In the genomic region with DNA sequence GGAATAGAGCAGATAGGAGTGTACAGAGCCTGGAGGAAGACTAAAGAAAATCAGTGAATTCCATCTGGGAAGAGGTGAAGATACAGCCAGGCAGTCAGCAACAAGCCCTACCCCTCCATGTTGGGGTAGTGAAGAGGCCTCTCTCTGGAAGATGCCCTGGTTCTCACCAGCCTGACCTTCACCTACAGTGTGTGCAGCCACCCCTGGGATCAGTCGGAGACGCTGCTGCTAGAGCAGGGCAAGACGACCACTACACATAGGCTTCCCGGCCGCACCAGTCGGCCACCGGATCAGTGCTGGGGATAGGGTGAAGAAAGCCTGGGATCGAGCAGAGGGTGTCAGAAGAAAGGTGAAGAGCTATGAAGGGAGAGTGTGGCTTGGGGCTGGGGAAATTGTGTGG, we compare ENCODE assay signal across 9 mouse cellular contexts. TPM values are rescaled to one million over a fixed set of nuclear protein-coding genes. Genes with fewer than 3 reads are reported as not detected.
DNase-seq lines count a peak whose midpoint lies in the region; ATAC-seq lines count a peak whose summit lies in the region.
"Had no signal": no experiment of that assay in that cellular context is flagged by ENCODE, and none has a peak within 500 bp of the region (broad histone marks: within the 10 kb centered on the region; RNA-seq: fewer than 3 reads in every experiment).

No protein-coding gene starts in this region.

- H3K4me1 ChIP-seq in liver, embryonic 11.5 days (replicated peaks; ENCODE audit: control insufficient read depth, insufficient read depth, low read length), result peaks cover 13% of the 10 kb centered on the region
- H3K4me1 ChIP-seq in hindbrain, embryonic 16.5 days (ENCODE audit: control insufficient read depth, insufficient read depth, low read depth, low read length), result peaks cover 11% of the 10 kb centered on the region
- H3K4me1 ChIP-seq in neural tube, embryonic 15.5 days, result peaks cover 34% of the 10 kb centered on the region

- 38% methylated on average over 8 of the region's 8 CpGs for WGBS in liver, embryonic 11.5 days
- WGBS in hindbrain, embryonic 16.5 days, result 43% methylated on average over 8 of the region's 8 CpGs
- WGBS in neural tube, embryonic 15.5 days, result 42% methylated on average over 8 of the region's 8 CpGs

- H3K9me3 ChIP-seq in liver, embryonic 11.5 days (ENCODE audit: control insufficient read depth, low read length), result no peaks in the 10 kb centered on the region
- no peaks in the 10 kb centered on the region for H3K9me3 ChIP-seq in hindbrain, embryonic 16.5 days (ENCODE audit: control insufficient read depth, low read length)
- no peaks in the 10 kb centered on the region for H3K9me3 ChIP-seq in neural tube, embryonic 15.5 days (replicated peaks)

- no peak for ATAC-seq in liver, embryonic 11.5 days (replicated peaks; ENCODE audit: low FRiP score)
- ATAC-seq in hindbrain, embryonic 16.5 days, result no peak
- peak; percentile 12; the same call in 1 of the 2 replicates for ATAC-seq in neural tube, embryonic 15.5 days (ENCODE audit: low FRiP score)

- peak overlapping the region; percentile 96 for H3K4me2 ChIP-seq in liver, embryonic 11.5 days
- peak overlapping the region; percentile 68 for H3K4me2 ChIP-seq in hindbrain, embryonic 16.5 days (ENCODE audit: low read length)
- peak overlapping the region; percentile 90 for H3K4me2 ChIP-seq in neural tube, embryonic 15.5 days

- no peaks in the 10 kb centered on the region for H3K36me3 ChIP-seq in liver, embryonic 11.5 days (ENCODE audit: control insufficient read depth, insufficient read depth, low read length)
- H3K36me3 ChIP-seq in hindbrain, embryonic 16.5 days (ENCODE audit: control insufficient read depth, insufficient read depth, low read length), result peaks cover 14% of the 10 kb centered on the region
- peaks cover 18% of the 10 kb centered on the region for H3K36me3 ChIP-seq in neural tube, embryonic 15.5 days

- no peak overlapping the region for H3K27ac ChIP-seq in liver, embryonic 11.5 days (ENCODE audit: low read depth, low read length)
- H3K27ac ChIP-seq in hindbrain, embryonic 16.5 days (ENCODE audit: low read depth, low read length), result peak overlapping the region; percentile 75
- peak overlapping the region; percentile 70 for H3K27ac ChIP-seq in neural tube, embryonic 15.5 days (replicated peaks)

- peaks cover 44% of the 10 kb centered on the region for H3K27me3 ChIP-seq in liver, embryonic 11.5 days (replicated peaks; ENCODE audit: control insufficient read depth, insufficient read depth, low read length)
- H3K27me3 ChIP-seq in hindbrain, embryonic 16.5 days (replicated peaks; ENCODE audit: control insufficient read depth, insufficient read depth, low read length), result peaks cover 4% of the 10 kb centered on the region; the same call in 1 of the 2 replicates
- H3K27me3 ChIP-seq in neural tube, embryonic 15.5 days (replicated peaks), result peaks cover 24% of the 10 kb centered on the region

- no peak overlapping the region for H3K9ac ChIP-seq in liver, embryonic 11.5 days (ENCODE audit: low read depth, low read length)
- H3K9ac ChIP-seq in hindbrain, embryonic 16.5 days (ENCODE audit: low read depth, low read length), result peak overlapping the region; percentile 75
- peak overlapping the region; percentile 68 for H3K9ac ChIP-seq in neural tube, embryonic 15.5 days (replicated peaks)

- peak overlapping the region; percentile 56 for H3K4me3 ChIP-seq in liver, embryonic 11.5 days (ENCODE audit: low read depth, low read length)
- H3K4me3 ChIP-seq in hindbrain, embryonic 16.5 days (ENCODE audit: low read length), result peak overlapping the region; percentile 53
- peak overlapping the region; percentile 52 for H3K4me3 ChIP-seq in neural tube, embryonic 15.5 days (replicated peaks)

- peak; percentile 27 for DNase-seq in cerebellum, adult 11 months
- DNase-seq in cerebellum, adult 9-11 months, result no peak
- DNase-seq in liver, embryonic 11.5 days (ENCODE audit: low spot score), result no peak
- DNase-seq in liver, result no peak
- no peak for DNase-seq in layer of hippocampus, postnatal 10 days (ENCODE audit: low spot score in 2 of 2)
- DNase-seq in cerebellum, adult 9-10 months, result no peak

RNA-seq across cellular contexts. Expression of a gene that starts 0.8 kb away (rescaled TPM):
- polyA plus RNA-seq in liver, embryonic 11.5 days (2014; fragmentation: Nextera tagmentation; extraction: Ambion mirVana), result not detected in 2 replicates
- polyA plus RNA-seq in hindbrain, embryonic 16.5 days (2015; fragmentation: Nextera tagmentation; extraction: Ambion mirVana), result 1.2 and 1.8 TPM in 2 replicates
- polyA plus RNA-seq in neural tube, embryonic 15.5 days (2015; fragmentation: Nextera tagmentation; extraction: Ambion mirVana), result 1.3 and 1.6 TPM in 2 replicates
- not detected for total RNA-seq in layer of hippocampus, postnatal 10 days (2021)
- polyA plus RNA-seq: erythroblast, embryonic 14.5 days had no signal

RNA-seq across cellular contexts. Expression of a gene that starts 0.9 kb away (rescaled TPM):
- 5.0 and 6.4 TPM in 2 replicates for polyA plus RNA-seq in liver, embryonic 11.5 days (2014; fragmentation: Nextera tagmentation; extraction: Ambion mirVana)
- polyA plus RNA-seq in hindbrain, embryonic 16.5 days (2015; fragmentation: Nextera tagmentation; extraction: Ambion mirVana), result 291 and 339 TPM in 2 replicates
- polyA plus RNA-seq in neural tube, embryonic 15.5 days (2015; fragmentation: Nextera tagmentation; extraction: Ambion mirVana), result 226 and 288 TPM in 2 replicates
- 100 to 1,000 TPM; 142 to 168 TPM for total RNA-seq in layer of hippocampus, postnatal 10 days (2021)
- polyA plus RNA-seq: erythroblast, embryonic 14.5 days had no signal

RNA-seq across cellular contexts. Expression of a gene that starts 30.2 kb away (rescaled TPM):
- polyA plus RNA-seq in liver, embryonic 11.5 days (2014; fragmentation: Nextera tagmentation; extraction: Ambion mirVana), result 6.1 and 6.8 TPM in 2 replicates
- 31.9 and 38.7 TPM in 2 replicates for polyA plus RNA-seq in hindbrain, embryonic 16.5 days (2015; fragmentation: Nextera tagmentation; extraction: Ambion mirVana)
- polyA plus RNA-seq in neural tube, embryonic 15.5 days (2015; fragmentation: Nextera tagmentation; extraction: Ambion mirVana), result 28.7 and 29.1 TPM in 2 replicates
- total RNA-seq in layer of hippocampus, postnatal 10 days (2021), result 1 to 10 TPM; 6.3 to 6.4 TPM
- polyA plus RNA-seq: erythroblast, embryonic 14.5 days had no signal

RNA-seq across cellular contexts. Expression of a gene that starts 50.5 kb away (rescaled TPM):
- polyA plus RNA-seq in liver, embryonic 11.5 days (2014; fragmentation: Nextera tagmentation; extraction: Ambion mirVana), result 65.0 and 70.5 TPM in 2 replicates
- 81.0 and 85.4 TPM in 2 replicates for polyA plus RNA-seq in hindbrain, embryonic 16.5 days (2015; fragmentation: Nextera tagmentation; extraction: Ambion mirVana)
- 93.9 and 95.3 TPM in 2 replicates for polyA plus RNA-seq in neural tube, embryonic 15.5 days (2015; fragmentation: Nextera tagmentation; extraction: Ambion mirVana)
- total RNA-seq in layer of hippocampus, postnatal 10 days (2021), result 10 to 100 TPM; 54.9 to 57.8 TPM

RNA-seq across cellular contexts. Expression of a gene that starts 50.7 kb away (rescaled TPM):
- polyA plus RNA-seq in liver, embryonic 11.5 days (2014; fragmentation: Nextera tagmentation; extraction: Ambion mirVana), result 151 and 170 TPM in 2 replicates
- 81.1 and 90.0 TPM in 2 replicates for polyA plus RNA-seq in hindbrain, embryonic 16.5 days (2015; fragmentation: Nextera tagmentation; extraction: Ambion mirVana)
- polyA plus RNA-seq in neural tube, embryonic 15.5 days (2015; fragmentation: Nextera tagmentation; extraction: Ambion mirVana), result 91.8 and 104 TPM in 2 replicates
- 10 to 100 TPM; 30.5 to 37.9 TPM for total RNA-seq in layer of hippocampus, postnatal 10 days (2021)

Comparison
In these comparisons a context has a peak if more than half of its experiments do, and no peak if none do; other contexts are left out.
1. RNA of a gene that starts 0.9 kb away (polyA plus RNA-seq): 291 to 339 TPM in hindbrain, embryonic 16.5 days and 226 to 288 TPM in neural tube, embryonic 15.5 days; 5.0 to 6.4 TPM in liver, embryonic 11.5 days; every median in the first group is over 10 times any median in the second.
2. Peak in every context shown above with its lines, with median percentiles within 50 percentile points of each other: H3K4me2 ChIP-seq and H3K4me3 ChIP-seq.